Mouse (Mus musculus) layer of hippocampus, adult 18-20 months (tissue): Measurements from ENCODE around the gene Ctsc. TPM values are rescaled to one million over a fixed set of nuclear protein-coding genes. Genes with fewer than 3 reads are reported as not detected.

Experiments
- total RNA-seq, 2 experiments: library from RNA; stranded (reverse); gene quantifications; 2 replicates each; pipeline ENCODE4 v1.2.3; 2021

The Ctsc gene
- total RNA-seq, 2 experiments from 2014 or later = 14.7 to 15.3 TPM

Other genes with a start within 250 kb of the Ctsc start
- gene Rab38, start 152.2 kb downstream of the Ctsc start, total RNA-seq = 1 to 10 TPM; 1.2 to 2.1 TPM